Mouse (Mus musculus) T-cell, adult 2 months (primary cell): Measurements from ENCODE around the gene Batf3.
A peak's percentile ranks its signal among the peaks of the same experiment; 100 is the strongest.

Experiments used
- DNase-seq: peaks from one replicate; pipeline ENCODE4 v3.0.0; 2022; ENCODE audit warnings: low spot score

Gene Batf3

DNA sequence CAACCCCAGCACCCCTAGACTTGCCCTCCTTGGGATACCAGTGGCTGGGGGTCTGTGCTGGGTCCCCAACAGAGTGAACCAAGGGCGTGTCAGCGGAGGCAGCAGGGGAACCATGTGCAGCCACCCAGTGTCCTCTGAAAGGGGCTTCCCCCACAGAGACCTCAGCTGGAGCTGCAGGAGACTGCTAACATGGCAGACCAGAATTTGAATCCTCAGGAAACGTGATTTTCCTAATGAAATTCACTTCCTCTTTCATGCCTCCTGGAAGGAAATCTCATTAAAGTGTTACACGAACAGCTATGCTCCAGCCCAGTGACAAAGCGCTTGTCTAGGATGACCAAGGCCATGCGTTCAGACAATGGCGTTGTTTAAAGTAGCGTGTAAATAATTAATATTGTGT, 10.7 kb upstream of the Batf3 start:
- DNase-seq = no peak

- DNase-seq = no peak
Measured at GRCm38 (mm10) chr1:191087955-191088354, 9.7 kb upstream of the Batf3 start.

DNA sequence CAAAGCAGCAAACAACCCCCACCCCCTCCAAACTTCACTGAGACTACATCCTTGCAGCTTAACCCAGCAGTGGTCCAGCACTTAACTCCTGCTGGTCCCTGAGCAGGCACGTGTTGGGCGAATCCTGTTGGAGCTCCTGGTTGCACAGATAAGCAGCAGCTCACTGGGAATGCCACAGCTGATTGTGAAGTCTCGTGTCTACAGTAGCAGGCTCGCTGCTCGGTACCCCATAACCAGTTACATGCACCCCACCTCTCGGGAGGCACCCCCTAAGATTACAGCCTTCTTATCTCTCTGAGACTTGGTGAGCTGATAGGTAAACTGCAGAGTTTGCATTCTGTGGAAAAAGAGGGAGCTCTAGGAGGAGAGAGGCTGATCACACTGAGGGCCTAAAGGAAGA, 8.3 kb upstream of the Batf3 start:
- no peak for DNase-seq

GRCm38 (mm10) chr1:191092050-191092449, 5.6 kb upstream of the Batf3 start:
- no peak for DNase-seq

DNA sequence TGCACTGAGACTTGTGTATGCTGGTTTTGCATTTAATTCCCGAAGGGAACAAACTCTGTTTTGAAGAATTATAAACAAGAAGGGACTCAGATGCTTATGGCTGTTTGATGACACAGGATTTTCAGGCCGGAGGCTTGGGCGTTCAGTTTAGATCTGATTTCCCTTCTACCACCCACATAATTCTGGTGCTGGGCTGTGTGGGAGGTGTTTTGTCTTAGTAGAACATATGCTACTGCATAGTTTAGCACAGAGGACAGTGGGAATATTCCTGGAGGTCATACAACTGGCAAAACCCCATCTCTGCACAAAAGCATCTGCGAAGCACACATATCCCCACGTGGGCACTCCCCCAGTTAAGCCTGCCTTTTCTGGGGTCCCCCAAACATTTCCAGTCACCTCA, 4.1 kb upstream of the Batf3 start:
- no peak for DNase-seq

DNA sequence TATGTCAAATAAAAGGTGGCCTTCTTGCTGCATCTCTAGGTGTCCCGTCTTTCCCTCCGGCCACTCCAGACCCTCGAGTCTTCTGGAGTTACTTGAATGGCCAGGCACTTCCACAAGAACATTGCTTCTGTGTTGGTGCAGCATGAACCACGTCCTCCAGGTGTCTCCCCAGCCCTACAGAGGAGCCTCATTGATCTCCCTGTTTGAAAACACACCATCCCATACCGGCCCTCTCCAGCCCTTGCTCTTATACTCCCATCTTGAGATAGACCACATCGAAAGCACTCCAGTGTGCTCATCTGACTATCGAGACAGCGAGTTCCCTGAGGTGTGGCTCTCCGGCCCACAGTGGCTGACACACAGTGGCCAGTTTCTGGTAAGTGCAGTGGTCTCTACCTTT, 2.6 kb upstream of the Batf3 start:
- no peak for DNase-seq

DNA sequence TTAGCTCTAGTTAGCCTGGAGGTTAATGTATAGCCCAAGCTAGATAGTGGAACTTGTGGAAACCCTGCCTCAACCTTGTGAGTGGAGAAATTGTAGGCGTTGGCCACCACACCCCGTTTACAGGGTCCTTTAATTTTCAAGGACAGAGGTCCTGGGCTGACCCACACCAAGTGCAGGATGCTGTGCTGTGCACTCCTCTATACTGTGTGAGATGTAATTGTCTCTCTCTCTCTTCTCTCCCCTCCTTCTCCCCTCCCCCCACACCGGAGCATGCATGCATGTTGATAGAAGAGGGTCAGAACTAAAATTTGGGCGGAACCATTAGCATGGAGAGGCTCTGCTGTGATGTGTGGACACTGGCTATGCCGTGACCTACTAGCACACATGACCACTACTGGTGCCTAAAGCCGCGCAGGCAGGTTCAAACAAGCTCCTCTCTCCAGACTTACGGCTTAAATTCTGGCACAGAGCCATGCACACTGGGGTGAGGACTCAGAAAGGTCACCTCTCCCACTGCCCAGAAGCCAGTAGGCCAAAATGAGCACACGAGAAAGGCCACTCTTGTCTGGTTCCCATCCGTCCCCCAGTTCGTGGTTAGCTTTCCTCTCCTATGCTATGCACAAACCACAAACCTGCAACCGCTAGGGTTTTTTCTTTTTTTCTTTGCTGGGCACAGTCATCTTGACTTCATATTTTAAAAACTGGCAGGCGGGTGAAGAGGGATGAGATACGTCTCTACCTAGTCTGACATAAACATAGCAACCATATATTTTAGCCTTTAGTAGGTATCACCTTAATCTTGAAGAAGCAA, 571 bp upstream of the Batf3 start:
- DNase-seq = no peak

GRCm38 (mm10) chr1:191099114-191099513, 1.5 kb downstream of the Batf3 start:
- no peak for DNase-seq

GRCm38 (mm10) chr1:191099772-191100291, 2.2 kb downstream of the Batf3 start:
- DNase-seq = no peak

DNA sequence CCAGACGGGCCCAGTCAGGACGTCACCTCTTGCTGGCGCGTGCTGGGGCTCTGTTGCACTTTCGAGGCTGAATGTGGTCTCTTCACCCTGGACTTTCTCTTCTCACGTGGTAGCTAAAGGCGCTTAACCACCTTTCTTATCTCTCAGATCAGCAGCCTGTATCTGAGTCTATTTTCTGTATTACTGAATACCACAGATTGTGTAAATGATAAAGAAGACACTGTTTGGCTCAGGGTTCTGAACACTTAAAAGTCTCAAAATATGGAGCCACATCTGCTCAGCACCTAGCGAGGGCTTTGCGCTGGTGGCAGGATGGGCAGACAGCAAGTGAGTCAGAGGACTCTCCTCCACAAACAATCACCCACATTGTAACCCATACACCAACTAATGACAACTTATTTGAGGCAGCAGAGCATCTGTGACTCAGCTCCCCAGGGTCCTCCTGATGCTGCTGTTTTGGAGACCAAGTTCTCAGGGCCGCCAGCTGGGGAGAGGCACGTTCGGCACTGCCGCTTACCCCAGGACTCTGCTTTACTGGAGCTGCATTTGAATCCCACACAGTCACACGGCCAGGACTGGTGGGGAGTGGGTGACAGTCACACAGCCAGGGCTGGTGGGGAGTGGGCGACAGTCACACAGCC, 5.2 kb downstream of the Batf3 start:
- DNase-seq = no peak

GRCm38 (mm10) chr1:191105246-191105645, 7.6 kb downstream of the Batf3 start:
- no peak for DNase-seq

DNA sequence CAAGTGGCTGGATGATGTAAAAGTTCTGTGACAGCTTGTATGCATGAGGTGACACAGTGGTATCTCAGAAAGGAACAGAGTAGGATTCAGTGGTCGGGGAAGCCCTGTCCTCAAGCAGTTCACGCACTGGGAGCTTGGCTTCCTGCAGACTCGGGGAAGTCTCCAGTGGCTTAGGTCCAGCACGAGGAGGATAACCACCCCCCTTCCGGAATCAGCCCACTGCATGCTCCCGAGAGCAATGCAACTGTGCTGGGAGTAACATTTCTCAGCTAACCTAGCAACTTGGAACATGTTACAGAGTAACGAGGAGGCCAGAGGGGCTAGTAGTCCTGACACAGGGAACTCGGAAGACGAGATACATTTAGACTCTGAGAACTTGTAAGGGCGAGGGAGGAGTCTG, 9.7 kb downstream of the Batf3 start:
- no peak for DNase-seq

DNA sequence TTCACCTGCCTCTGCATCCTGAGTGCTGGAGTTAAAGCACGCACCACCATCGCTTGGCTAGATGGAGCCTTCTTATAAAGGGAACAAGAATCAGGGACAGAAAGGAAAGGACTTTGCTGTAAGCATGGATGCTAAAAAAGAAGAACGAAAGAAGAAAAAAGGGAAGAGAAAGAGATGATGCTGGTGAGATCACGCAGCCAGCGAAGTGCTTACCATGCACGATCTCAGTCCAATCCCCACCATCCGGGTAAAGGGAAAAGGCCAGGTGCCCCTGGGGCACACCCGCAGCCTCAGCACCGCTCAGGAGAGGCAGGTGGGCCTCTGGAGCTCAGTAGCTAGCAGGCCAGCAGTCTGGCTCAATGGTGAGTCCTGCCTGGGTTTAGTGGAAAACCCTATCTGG, 12.3 kb downstream of the Batf3 start:
- no peak for DNase-seq

- no peak for DNase-seq
Measured at GRCm38 (mm10) chr1:191111146-191111545, 13.5 kb downstream of the Batf3 start.

GRCm38 (mm10) chr1:191114868-191115267, 17.2 kb downstream of the Batf3 start:
- no peak for DNase-seq

DNA sequence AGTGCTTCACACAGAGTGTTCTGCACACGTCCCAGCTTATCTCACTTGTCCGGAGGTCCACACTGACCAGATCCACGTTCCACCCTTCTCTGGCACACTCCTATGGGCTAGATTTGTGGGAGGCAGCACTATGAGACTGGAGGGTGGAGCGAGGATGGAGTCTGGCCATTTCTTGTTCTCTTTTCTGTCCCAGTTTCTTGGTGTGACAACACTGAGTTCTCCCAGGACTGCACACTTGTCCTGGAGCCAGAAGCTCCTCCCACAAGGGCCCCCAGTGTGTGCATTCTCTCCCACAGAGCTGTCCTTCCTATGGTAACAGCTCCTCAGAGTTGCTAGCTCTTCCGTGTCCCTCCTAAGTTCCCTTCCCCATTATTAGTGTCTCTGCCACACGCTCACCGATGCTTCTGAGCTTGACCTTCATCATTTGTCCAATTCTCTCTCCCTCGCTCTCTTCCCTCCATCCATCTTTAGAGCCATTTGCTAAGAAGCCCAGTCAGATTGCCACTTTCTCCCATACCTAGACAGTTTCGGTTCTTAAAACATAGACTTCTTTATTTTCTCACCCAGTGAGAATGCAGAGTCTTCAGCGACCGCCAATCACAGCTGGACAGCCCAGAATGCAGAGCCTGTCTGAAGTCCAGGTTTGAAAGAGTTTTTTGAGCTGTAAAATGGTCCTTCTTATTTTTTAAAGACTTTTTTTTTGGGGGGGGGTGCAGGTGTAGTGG, 18.0 kb downstream of the Batf3 start:
- no peak for DNase-seq

- no peak for DNase-seq
Measured at GRCm38 (mm10) chr1:191122744-191123143, 25.1 kb downstream of the Batf3 start.

GRCm38 (mm10) chr1:191123696-191124095, 26.0 kb downstream of the Batf3 start:
- no peak for DNase-seq

DNA sequence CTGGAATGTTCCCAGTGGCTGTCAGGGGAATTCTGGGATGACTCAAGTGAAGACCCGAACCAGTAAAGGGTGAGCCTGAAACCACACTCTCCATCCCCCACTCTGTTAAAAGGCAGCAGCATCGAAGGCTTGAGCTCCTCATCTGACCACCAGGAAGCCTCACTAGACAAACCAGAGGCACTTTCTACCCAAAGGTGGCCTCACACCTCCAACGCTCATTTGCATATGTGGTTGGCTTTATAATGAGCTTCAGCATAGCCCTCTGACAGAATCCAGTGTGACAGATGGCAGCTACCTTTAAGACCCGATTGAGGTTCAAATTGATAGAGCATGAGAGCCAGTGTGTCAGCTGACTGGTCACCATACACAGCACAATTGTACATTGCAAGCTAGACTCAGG, 26.6 kb downstream of the Batf3 start:
- DNase-seq = no peak

DNA sequence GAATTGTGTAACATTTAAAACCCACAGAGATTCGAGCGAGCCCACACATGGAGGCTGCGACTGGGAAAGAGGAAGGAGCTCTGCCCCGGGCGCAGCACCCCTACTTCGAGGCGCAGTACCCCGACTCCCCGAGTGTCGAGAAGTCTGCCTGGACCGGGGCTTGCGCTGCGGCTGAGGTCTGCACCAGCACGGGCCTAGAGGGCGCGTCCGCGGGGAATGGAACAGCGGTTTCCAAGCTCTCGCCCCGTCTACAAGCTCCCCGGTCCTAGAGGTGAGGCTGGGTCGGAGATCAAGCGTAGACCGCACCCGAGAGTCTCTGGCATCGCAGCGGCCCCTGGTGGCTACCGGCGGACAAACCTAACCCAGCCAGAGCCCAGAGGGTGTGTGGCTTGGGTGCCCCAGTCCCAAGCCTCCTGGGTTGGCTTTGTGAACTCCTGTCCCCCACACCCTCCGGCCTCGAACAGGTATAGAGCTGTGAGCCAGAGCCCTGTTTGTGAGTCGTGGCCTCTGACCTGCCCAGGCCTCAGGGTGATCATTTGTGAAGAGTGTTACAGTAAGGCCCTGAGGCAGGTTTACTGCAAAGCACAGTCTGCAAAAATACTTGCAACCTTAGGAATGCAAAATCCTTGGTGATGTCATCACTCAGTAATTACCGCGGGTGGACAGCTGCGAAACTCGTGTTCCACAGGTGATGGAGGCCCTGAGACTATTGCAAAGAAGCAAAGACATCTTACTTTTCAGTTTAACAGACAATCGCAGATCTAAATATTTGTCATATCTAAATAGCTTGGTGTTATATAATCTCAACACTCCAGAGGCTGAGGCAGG, 28.4 kb downstream of the Batf3 start:
- DNase-seq = peak; percentile 61

GRCm38 (mm10) chr1:191131692-191132091, 34.0 kb downstream of the Batf3 start:
- DNase-seq = no peak

GRCm38 (mm10) chr1:191132240-191132639, 34.6 kb downstream of the Batf3 start:
- DNase-seq = no peak
